ENCODE assay signal across 35 mouse cellular contexts in genomic region chr19:4118350-4118749, GRCm38 (mm10). TPM values are rescaled to one million over a fixed set of nuclear protein-coding genes. Genes with fewer than 3 reads are reported as not detected.
"Had no signal": no experiment of that assay in that cellular context is flagged by ENCODE, and none has a peak within 500 bp of the region (broad histone marks: within the 10 kb centered on the region; RNA-seq: fewer than 3 reads in every experiment).

No protein-coding gene starts in this region.

- H3K27me3 ChIP-seq: heart, embryonic 13.5 days; heart, embryonic 15.5 days; hindbrain, embryonic 13.5 days; hindbrain, embryonic 15.5 days; intestine, embryonic 15.5 days; limb, embryonic 13.5 days; limb, embryonic 15.5 days; liver, embryonic 12.5 days had no signal

- H3K9ac ChIP-seq: forebrain, postnatal 0 days; heart, embryonic 13.5 days; heart, embryonic 15.5 days; hindbrain, embryonic 13.5 days; hindbrain, embryonic 15.5 days; intestine, embryonic 15.5 days; limb, embryonic 13.5 days; limb, embryonic 15.5 days; liver, embryonic 12.5 days had no signal

- H3K4me3 ChIP-seq: heart, adult 2 months; heart, embryonic 13.5 days; heart, embryonic 15.5 days; hindbrain, embryonic 13.5 days; hindbrain, embryonic 15.5 days; intestine, embryonic 15.5 days; limb, embryonic 13.5 days; limb, embryonic 15.5 days; liver, embryonic 12.5 days had no signal

- H3K9me3 ChIP-seq: heart, embryonic 13.5 days; heart, embryonic 15.5 days; hindbrain, embryonic 13.5 days; hindbrain, embryonic 15.5 days; intestine, embryonic 15.5 days; limb, embryonic 13.5 days; limb, embryonic 15.5 days; liver, embryonic 12.5 days had no signal

- DNase-seq: forebrain, postnatal 0 days; gastrocnemius, postnatal 14 days; gastrocnemius, postnatal 36 days; heart, adult 11 months; heart, adult 2 months; heart, postnatal 14 days; heart, postnatal 36 days; kidney, adult 18-20 months; kidney, adult 8-10 months; kidney, postnatal 10 days; kidney, postnatal 25 days; kidney, postnatal 4 days; layer of hippocampus, adult 9-11 months had no signal

- H3K27ac ChIP-seq: heart, adult 2 months; heart, embryonic 13.5 days; heart, embryonic 15.5 days; hindbrain, embryonic 13.5 days; hindbrain, embryonic 15.5 days; hindbrain, postnatal 0 days; intestine, embryonic 15.5 days; limb, embryonic 13.5 days; limb, embryonic 15.5 days; liver, embryonic 12.5 days had no signal

RNA-seq across cellular contexts. Expression of gene Gpr152, which starts 21.2 kb away (rescaled TPM):
- total RNA-seq: gastrocnemius, adult 18-20 months; gastrocnemius, adult 8-10 months; gastrocnemius, postnatal 14 days; gastrocnemius, postnatal 36 days; heart, postnatal 14 days; heart, postnatal 36 days; hematopoietic stem cell, adult 5-6 weeks; layer of hippocampus, postnatal 14 days; left cerebral cortex, postnatal 14 days; left cerebral cortex, postnatal 36 days; liver, adult 2 months had no signal
- polyA plus RNA-seq: forebrain, postnatal 0 days; heart, embryonic 11.5 days; heart, embryonic 13.5 days; heart, embryonic 15.5 days; hindbrain, embryonic 11.5 days; hindbrain, embryonic 13.5 days; intestine, embryonic 15.5 days; intestine, postnatal 0 days; kidney, embryonic 14.5 days; kidney, embryonic 16.5 days; limb, embryonic 11.5 days; limb, embryonic 13.5 days; limb, embryonic 15.5 days; liver, embryonic 12.5 days had no signal

RNA-seq across cellular contexts. Expression of gene Cabp4, which starts 25.5 kb away (rescaled TPM):
- total RNA-seq: forebrain, postnatal 0 days; gastrocnemius, adult 18-20 months; gastrocnemius, adult 8-10 months; gastrocnemius, postnatal 36 days; heart, adult 2 months; heart, postnatal 14 days; hematopoietic stem cell, adult 5-6 weeks; hindbrain, postnatal 0 days; layer of hippocampus, postnatal 14 days; left cerebral cortex, postnatal 36 days had no signal
- polyA plus RNA-seq: heart, embryonic 11.5 days; heart, embryonic 13.5 days; heart, embryonic 15.5 days; hindbrain, embryonic 11.5 days; limb, embryonic 11.5 days; liver, adult 2 months had no signal
